9 mouse cellular contexts compared by ENCODE assay signal in genomic region chr5:109551041-109551765, GRCm38 (mm10). TPM values are rescaled to one million over a fixed set of nuclear protein-coding genes. Genes with fewer than 3 reads are reported as not detected.
DNase-seq lines count a peak whose midpoint lies in the region; ATAC-seq and TF ChIP-seq lines count a peak whose summit lies in the region.
"Had no signal": no experiment of that assay in that cellular context is flagged by ENCODE, and none has a peak within 500 bp of the region (broad histone marks: within the 10 kb centered on the region; RNA-seq: fewer than 3 reads in every experiment).

No protein-coding gene starts in this region.

- no peak for TF ChIP-seq EP300 in MEL (IDR thresholded peaks at IDR 0.05; ENCODE audit: low read depth in 1 of 2, low read length in 2 of 2)

- H3K4me2 ChIP-seq in kidney, embryonic 16.5 days (replicated peaks; ENCODE audit: low read depth, low read length) = no peak overlapping the region
- no peak overlapping the region for H3K4me2 ChIP-seq in hindbrain, embryonic 12.5 days (replicated peaks)
- H3K4me2 ChIP-seq: liver, embryonic 13.5 days; neural tube, embryonic 12.5 days had no signal

- H3K27ac ChIP-seq in kidney, embryonic 16.5 days (ENCODE audit: low read length) = no peak overlapping the region
- no peak overlapping the region for H3K27ac ChIP-seq in MEL (ENCODE audit: control insufficient read depth, low read depth, low read length)
- H3K27ac ChIP-seq in hindbrain, embryonic 12.5 days = no peak overlapping the region
- H3K27ac ChIP-seq: liver, embryonic 13.5 days; neural tube, embryonic 12.5 days had no signal

- H3K27me3 ChIP-seq in kidney, embryonic 16.5 days (ENCODE audit: insufficient read depth, low read length) = no peaks in the 10 kb centered on the region
- H3K27me3 ChIP-seq in MEL (ENCODE audit: control insufficient read depth in 1 of 2, insufficient read depth in 2 of 2, low read length in 2 of 2) = no peaks in the 10 kb centered on the region
- no peaks in the 10 kb centered on the region for H3K27me3 ChIP-seq in hindbrain, embryonic 12.5 days
- H3K27me3 ChIP-seq: liver, embryonic 13.5 days; neural tube, embryonic 12.5 days had no signal

- ATAC-seq in kidney, embryonic 16.5 days (ENCODE audit: low FRiP score, low TSS enrichment) = no peak
- no peak for ATAC-seq in hindbrain, embryonic 12.5 days (ENCODE audit: low FRiP score)

- no peak for TF ChIP-seq POLR2A in MEL (IDR thresholded peaks at IDR 0.05; ENCODE audit: control insufficient read depth in 1 of 2, insufficient read depth in 1 of 2, low read depth in 1 of 2, low read length in 2 of 2, poor library complexity in 1 of 2)

- TF ChIP-seq RAD21 in MEL (IDR thresholded peaks at IDR 0.05; ENCODE audit: low read depth, low read length) = no peak

- H3K79me2 ChIP-seq in MEL (ENCODE audit: control insufficient read depth, insufficient read depth, low read length, poor library complexity) = no peaks in the 10 kb centered on the region

- no peak for TF ChIP-seq CTCF in MEL (IDR thresholded peaks at IDR 0.05 in 2 of 3, conservative IDR thresholded peaks at IDR 0.05 in 1 of 3; ENCODE audit: control insufficient read depth in 1 of 3, insufficient read depth in 1 of 3, low read depth in 2 of 3, low read length in 3 of 3, poor library complexity in 1 of 3, severe bottlenecking in 1 of 3)

- WGBS in kidney, embryonic 16.5 days = 92% methylated on average over 25 of the region's 25 CpGs
- whole genome bisulfite sequencing in hindbrain, embryonic 12.5 days = 90% methylated on average over 24 of the region's 25 CpGs

- H3K9me3 ChIP-seq in kidney, embryonic 16.5 days (ENCODE audit: low read length) = peaks cover 56% of the 10 kb centered on the region
- H3K9me3 ChIP-seq in MEL (replicated peaks; ENCODE audit: insufficient read depth, low read length) = no peaks in the 10 kb centered on the region
- H3K9me3 ChIP-seq in hindbrain, embryonic 12.5 days (replicated peaks) = peaks cover 65% of the 10 kb centered on the region

- H3K36me3 ChIP-seq in kidney, embryonic 16.5 days (ENCODE audit: insufficient read depth, low read length) = peaks cover 41% of the 10 kb centered on the region
- H3K36me3 ChIP-seq in MEL (ENCODE audit: control insufficient read depth in 1 of 2, insufficient read depth in 2 of 2, low read length in 2 of 2) = peaks cover 0 to 2% of the 10 kb centered on the region in 2 experiments; a peak in 1 of 4 replicates
- peaks cover 40% of the 10 kb centered on the region for H3K36me3 ChIP-seq in hindbrain, embryonic 12.5 days

- H3K4me3 ChIP-seq in kidney, embryonic 16.5 days (ENCODE audit: low read length) = no peak overlapping the region
- H3K4me3 ChIP-seq in MEL (ENCODE audit: control insufficient read depth in 1 of 2, insufficient read depth in 1 of 2, low read depth in 2 of 2, low read length in 2 of 2) = no peak overlapping the region
- H3K4me3 ChIP-seq in hindbrain, embryonic 12.5 days = no peak overlapping the region
- H3K4me3 ChIP-seq: liver, embryonic 13.5 days; neural tube, embryonic 12.5 days had no signal

- no peak overlapping the region for H3K9ac ChIP-seq in kidney, embryonic 16.5 days (replicated peaks; ENCODE audit: low read length)
- H3K9ac ChIP-seq in MEL (ENCODE audit: control insufficient read depth, low read depth, low read length, poor library complexity, severe bottlenecking) = no peak overlapping the region
- no peak overlapping the region for H3K9ac ChIP-seq in hindbrain, embryonic 12.5 days
- H3K9ac ChIP-seq: liver, embryonic 13.5 days; neural tube, embryonic 12.5 days had no signal

- H3K4me1 ChIP-seq in kidney, embryonic 16.5 days (ENCODE audit: insufficient read depth, low read length) = no peaks in the 10 kb centered on the region
- peaks cover 0 to 3% of the 10 kb centered on the region in 2 experiments; a peak in 2 of 4 replicates for H3K4me1 ChIP-seq in MEL (ENCODE audit: control insufficient read depth in 1 of 2, insufficient read depth in 2 of 2, low read length in 2 of 2)
- no peaks in the 10 kb centered on the region for H3K4me1 ChIP-seq in hindbrain, embryonic 12.5 days
- H3K4me1 ChIP-seq: liver, embryonic 13.5 days; neural tube, embryonic 12.5 days had no signal

- peak; percentile 14 for DNase-seq in kidney, postnatal 14 days
- peak; percentile 38 for DNase-seq in CD4-positive helper T cell, adult 2 months (ENCODE audit: low read depth, low spot score)
- DNase-seq in MEL (ENCODE audit: low read depth, low spot score) = peak; percentile 10
- DNase-seq in naive thymus-derived CD4-positive, alpha-beta T cell, adult 2 months (ENCODE audit: low read depth) = peak; percentile 41
- no peak for DNase-seq in spleen, postnatal 14 days (ENCODE audit: low spot score in 2 of 2)
- DNase-seq: liver, embryonic 13.5 days had no signal

TF ChIP-seq in MEL, 35 proteins besides CTCF, POLR2A, EP300 and RAD21:
- no peak for TF ChIP-seq GATA1 (IDR thresholded peaks at IDR 0.05; ENCODE audit: low read depth, low read length)
- no peak for TF ChIP-seq UBTF (IDR thresholded peaks at IDR 0.05; ENCODE audit: borderline replicate concordance, insufficient read depth, low read depth, low read length)
- no peak for TF ChIP-seq ELF1 (IDR thresholded peaks at IDR 0.05; ENCODE audit: low read depth, low read length)
- TF ChIP-seq TAL1 (IDR thresholded peaks at IDR 0.05; ENCODE audit: low read length) = no peak
- TF ChIP-seq MYC (IDR thresholded peaks at IDR 0.05; ENCODE audit: low read depth, low read length) = no peak
- no peak for TF ChIP-seq ZNF384 (IDR thresholded peaks at IDR 0.05; ENCODE audit: low read depth, low read length)
- TF ChIP-seq KAT2A (conservative IDR thresholded peaks at IDR 0.05; ENCODE audit: low read depth, low read length) = no peak
- TF ChIP-seq CHD1 (IDR thresholded peaks at IDR 0.05; ENCODE audit: low read depth, low read length) = no peak
- TF ChIP-seq POLR2AphosphoS2 (IDR thresholded peaks at IDR 0.05; ENCODE audit: low read length) = no peak
- TF ChIP-seq MEF2A (IDR thresholded peaks at IDR 0.05; ENCODE audit: extremely low read depth, insufficient replicate concordance, low read depth, low read length, poor library complexity, severe bottlenecking) = no peak
- no peak for TF ChIP-seq SIN3A (IDR thresholded peaks at IDR 0.05; ENCODE audit: low read length)
- no peak for TF ChIP-seq ZKSCAN1 (IDR thresholded peaks at IDR 0.05; ENCODE audit: low read depth, low read length)
- no peak for TF ChIP-seq MXI1 (IDR thresholded peaks at IDR 0.05; ENCODE audit: low read depth, low read length)
- TF ChIP-seq JUND (IDR thresholded peaks at IDR 0.05; ENCODE audit: low read depth, low read length) = no peak
- no peak for TF ChIP-seq TBP (IDR thresholded peaks at IDR 0.05; ENCODE audit: low read depth, low read length)
- no peak for TF ChIP-seq SMC3 (IDR thresholded peaks at IDR 0.05; ENCODE audit: low read depth, low read length)
- TF ChIP-seq MYB (IDR thresholded peaks at IDR 0.05; ENCODE audit: low read depth, low read length) = no peak

RNA-seq across cellular contexts. Expression of gene Crlf2, which starts 7.6 kb away (rescaled TPM):
- 11.9 and 14.5 TPM in 2 replicates for polyA plus RNA-seq in kidney, embryonic 16.5 days (2015; fragmentation: Nextera tagmentation; extraction: Ambion mirVana)
- 9.4 and 11.1 TPM in 2 replicates for total RNA-seq in MEL (2012; rRNA removed)
- polyA plus RNA-seq in MEL (2012; ENCODE audit: insufficient read depth in 1 of 2, insufficient read length in 2 of 2, low read depth in 1 of 2, low replicate concordance in 2 of 2, missing spikeins in 1 of 2) = 10 to 100 TPM in 1 of 2 experiments, not detected in 1; 14.1 TPM
- polyA plus RNA-seq in hindbrain, embryonic 12.5 days (2016; fragmentation: Nextera tagmentation; extraction: Ambion mirVana) = 8.8 and 9.0 TPM in 2 replicates

Comparison
In these comparisons a context has a peak if more than half of its experiments do, and no peak if none do; other contexts are left out.
1. DNase-seq: peak in kidney, postnatal 14 days (single experiment), CD4-positive helper T cell, adult 2 months (single experiment), MEL (single experiment) and naive thymus-derived CD4-positive, alpha-beta T cell, adult 2 months (single experiment); none in spleen, postnatal 14 days (0 of 2).